Mouse (Mus musculus) megakaryocyte, adult 5-6 weeks (primary cell): ENCODE data around the gene Taf8. TPM values are rescaled to one million over a fixed set of nuclear protein-coding genes. Genes with fewer than 3 reads are reported as not detected.
A peak's percentile ranks its signal among the peaks of the same experiment; 100 is the strongest.

ENCODE experiments used
- ATAC-seq: 2 replicates; pipeline ENCODE4 v1.8.0; 2016; ENCODE audit warnings: mild to moderate bottlenecking, inconsistent platforms; ENCODE audit not compliant: poor library complexity, severe bottlenecking
- total RNA-seq, 2 experiments: library from RNA; stranded (forward) in 1 of 2; stranded (reverse) in 1 of 2; fragments of 153-499, 151-499 nt in 1 of 2; fragments of 221-1000, 200-1000 nt in 1 of 2; gene quantifications; 2 replicates each; pipeline versions ENCODE4 v1.2.3 to v1.2.4; 2015 to 2017

The Taf8 gene
- total RNA-seq, 2 experiments from 2014 or later = 19.3 to 57.5 TPM

DNA sequence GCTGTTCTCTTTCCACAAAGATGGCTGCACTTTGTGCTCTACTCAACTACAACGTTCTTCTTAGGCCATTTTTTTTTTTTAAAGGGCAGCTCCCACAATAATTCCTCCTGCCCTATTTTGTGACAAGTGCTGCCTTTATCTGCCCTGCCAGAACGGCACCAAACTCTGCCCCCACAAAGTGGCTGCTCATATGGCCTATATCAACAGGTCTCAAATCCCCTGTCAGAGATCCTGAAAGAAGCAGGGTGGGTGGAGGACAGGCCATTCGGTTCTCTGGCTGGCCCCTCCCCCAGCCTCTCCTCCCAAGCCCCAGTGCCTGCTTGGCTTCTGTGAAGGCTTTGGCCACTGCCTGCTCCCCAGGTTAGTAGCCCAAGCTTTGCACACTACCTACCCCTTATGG, 17.1 kb downstream of the Taf8 start:
- no peak for ATAC-seq

- ATAC-seq = no peak
Measured at GRCm38 (mm10) chr17:47484241-47484921, 17.7 kb downstream of the Taf8 start.

DNA sequence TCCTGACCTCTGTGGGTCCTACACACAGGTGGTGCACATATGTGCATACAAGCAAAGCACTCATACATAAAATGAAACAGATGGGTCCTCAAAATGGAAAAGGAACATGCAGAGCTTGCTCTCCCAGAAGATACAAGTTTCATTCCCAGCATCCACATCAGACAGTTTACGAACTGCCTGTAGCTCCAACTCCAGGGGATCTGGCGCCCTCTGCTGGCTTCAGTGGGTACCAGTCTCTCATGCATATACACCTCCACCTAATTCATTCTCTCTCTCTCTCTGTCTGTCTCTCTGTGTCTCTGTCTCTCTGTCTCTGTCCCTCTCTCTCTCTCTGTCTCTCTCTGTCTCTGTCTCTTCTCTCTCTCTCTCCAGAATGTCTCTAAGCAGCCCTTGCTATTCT, 19.7 kb downstream of the Taf8 start:
- ATAC-seq = peak; percentile 66; the same call in 1 of the 2 replicates

DNA sequence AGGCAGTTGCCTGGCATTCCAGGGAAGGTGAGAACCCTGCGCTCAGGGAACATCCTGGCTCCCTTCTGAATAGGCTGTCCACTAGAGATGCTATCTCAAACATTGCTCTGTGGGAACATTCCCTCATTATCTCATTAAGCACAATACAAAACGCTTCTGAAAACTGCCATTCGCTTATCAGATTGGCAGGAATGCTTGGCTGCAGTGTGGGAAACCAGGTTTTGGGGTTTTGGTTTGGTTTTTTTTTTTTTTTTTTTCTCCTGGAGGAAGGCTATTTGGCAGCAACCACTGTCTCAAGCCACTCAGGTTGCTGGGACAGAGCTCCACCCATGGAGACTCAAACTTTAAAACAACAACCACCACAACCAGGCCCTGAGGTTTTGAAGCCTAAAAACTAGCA, 22.2 kb downstream of the Taf8 start:
- no peak for ATAC-seq

DNA sequence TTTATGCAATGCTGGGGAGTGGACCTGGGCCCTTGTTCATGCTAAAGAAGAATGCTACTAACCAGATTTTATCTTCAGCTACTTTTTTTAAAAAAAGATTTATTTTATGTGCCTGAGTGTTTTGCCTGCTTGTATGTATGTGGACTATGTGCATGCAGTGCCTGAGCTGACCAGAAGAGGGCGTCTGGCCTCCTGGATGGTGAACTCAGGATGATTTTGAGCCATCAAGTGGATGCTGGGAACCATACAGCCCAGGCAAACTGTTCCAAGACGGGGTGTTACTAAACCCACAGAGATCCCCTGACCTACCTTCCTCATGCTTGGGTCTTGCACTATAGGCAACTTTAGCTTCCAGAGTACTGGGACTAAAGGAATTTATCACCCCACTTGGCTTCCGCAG, 26.4 kb downstream of the Taf8 start:
- no peak for ATAC-seq

DNA sequence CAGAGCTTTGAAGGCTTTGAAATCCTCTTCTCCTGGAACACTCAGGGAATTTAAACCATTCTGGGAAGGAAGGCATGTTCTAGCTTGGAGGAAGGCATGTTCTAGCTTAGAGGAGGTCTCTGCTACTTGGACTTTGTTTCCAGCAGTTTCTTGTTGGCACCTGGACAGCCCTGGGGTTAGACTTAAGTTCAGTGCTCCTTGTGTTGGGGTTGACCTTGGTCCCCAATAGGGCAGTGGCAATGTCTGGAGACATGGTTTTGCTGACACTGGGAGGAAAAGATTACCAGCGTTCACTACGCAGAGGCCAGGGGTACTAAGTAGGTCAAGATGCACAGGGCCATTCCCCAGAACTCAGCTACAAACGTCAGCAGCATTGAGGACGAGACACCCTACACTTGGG, 26.9 kb downstream of the Taf8 start:
- no peak for ATAC-seq

DNA sequence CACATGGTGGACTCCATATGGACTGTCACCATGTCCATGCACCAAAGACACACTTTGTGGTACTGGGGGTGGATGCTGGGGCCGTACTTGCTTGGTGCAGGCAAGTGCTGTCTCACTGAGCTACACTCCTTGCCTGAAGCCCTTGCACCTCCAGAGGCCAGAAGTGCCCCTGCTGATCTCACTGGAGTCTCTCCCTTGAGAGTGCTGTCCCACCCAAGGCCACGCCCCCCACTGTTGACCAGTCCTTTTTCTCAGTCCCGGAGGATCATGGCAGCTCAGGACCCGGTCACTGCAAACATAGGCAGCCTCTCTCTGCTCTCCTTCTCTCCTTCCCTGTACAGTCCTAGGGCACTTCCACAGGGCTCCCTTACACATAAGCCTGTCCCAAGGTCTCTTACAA, 27.8 kb downstream of the Taf8 start:
- ATAC-seq = no peak

DNA sequence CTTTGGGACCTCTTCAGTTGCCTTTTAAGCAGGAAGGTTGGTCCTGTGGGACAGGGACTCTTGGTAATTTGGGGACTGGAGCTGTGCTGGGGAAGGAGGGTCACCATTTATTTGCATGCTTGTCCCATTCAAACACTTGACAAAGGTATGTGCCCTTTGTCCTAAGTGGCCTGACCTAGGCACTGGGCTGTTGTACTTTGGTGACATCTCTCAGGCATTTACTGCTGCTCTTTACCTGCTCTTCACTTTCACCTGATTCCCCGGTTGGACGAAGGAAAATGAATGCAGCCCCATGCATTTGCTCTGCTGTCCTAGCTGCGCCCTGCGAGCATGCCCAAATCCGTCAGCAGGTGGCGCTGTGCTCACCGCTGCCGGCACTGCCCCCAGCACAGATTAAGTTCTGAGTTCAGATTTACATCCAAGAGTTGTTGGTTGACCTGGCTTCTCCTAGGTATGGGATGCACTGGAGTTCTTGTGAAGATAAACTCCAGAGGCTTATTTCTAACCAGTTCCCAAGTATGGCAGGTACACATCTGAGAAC, 28.6 kb downstream of the Taf8 start:
- peak; percentile 86 for ATAC-seq

DNA sequence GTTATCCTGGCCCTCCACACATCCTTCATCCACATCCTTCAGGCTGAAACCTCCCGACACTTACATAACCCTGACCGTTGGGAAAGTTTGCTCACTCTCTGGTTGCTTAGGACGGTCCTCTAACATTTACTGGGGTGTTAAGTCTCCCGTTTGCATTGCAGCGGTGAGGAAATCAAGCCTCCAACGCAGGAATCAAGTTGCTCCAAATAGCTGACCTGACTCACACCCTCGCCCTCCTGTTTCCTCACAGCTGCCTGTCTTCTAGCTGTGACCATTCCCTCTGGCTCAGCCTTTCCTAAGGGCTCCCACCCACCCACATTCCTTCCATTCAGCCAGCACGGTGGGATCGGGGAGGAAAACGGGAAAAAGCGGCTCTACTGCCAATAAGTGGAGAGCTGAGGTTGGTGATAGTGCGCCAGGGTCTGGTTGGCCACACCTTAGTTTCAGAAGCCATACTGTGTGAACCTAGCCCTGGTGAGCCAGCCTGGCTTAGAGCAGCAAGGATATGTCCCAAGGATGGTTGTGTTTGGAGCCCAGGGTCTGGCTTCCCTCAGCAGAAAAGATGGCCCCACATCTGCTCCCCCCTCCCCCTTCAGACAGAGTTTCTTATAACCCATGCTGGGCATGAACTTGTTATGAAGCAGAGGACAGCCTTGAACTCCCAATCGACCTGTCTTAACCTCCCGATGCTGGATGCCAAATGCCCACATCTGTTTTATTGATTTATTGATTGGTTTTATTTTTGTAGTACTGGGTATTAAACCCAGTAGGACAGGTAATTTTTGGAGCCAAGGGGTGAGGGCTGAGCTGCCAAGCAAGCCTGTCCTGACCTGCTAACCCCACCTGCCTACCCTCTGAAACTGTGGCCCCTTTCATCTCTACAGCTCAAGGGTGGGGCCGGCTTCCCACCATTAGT, 29.4 kb downstream of the Taf8 start:
- no peak for ATAC-seq

- no peak for ATAC-seq
Measured at GRCm38 (mm10) chr17:47470686-47471085, 31.4 kb downstream of the Taf8 start.

- no peak for ATAC-seq
Measured at GRCm38 (mm10) chr17:47470121-47470520, 32.0 kb downstream of the Taf8 start.

GRCm38 (mm10) chr17:47469642-47470041, 32.5 kb downstream of the Taf8 start:
- ATAC-seq = no peak

- no peak for ATAC-seq
Measured at GRCm38 (mm10) chr17:47468466-47468865, 33.6 kb downstream of the Taf8 start.

DNA sequence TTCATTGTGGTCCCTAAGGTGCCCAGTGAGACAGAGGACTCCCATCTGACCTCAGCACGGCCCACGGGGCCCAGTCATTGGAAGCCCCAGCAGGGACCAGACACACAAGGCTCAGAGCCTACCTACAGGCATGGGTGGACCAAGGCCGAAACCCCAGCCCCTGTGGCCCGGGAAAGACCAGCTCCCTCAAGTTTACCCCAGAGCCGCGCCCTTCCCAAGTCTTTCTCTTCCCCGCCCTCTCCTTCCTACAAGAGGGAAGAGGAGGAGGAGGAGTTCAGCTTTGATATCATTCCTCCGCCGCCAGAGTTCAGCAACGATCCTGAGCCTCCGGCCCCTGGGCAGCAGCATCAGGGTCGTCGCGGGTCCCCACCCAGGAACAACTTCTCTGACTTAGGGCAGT, 34.0 kb downstream of the Taf8 start:
- no peak for ATAC-seq

- no peak for ATAC-seq
Measured at GRCm38 (mm10) chr17:47467659-47468058, 34.4 kb downstream of the Taf8 start.

DNA sequence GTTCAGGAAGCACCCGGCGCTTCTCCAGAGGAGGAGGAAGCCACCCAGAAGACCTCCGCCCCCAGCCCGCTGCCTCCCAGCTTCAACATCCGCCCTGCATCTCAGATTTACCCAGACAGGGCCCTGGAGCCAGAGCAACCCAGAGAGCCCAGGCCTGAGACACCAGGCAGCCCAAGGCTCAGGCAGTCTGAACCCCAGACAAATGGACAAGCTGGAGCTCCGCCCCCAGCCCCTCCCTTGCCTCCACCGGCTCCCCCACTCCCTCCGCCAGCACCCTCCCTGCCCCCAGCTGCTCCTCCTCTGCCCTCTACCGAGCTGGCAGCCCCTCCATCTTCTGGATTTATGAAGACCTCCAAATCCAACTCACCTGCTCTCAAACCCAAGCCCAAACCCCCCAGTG, 35.8 kb downstream of the Taf8 start:
- ATAC-seq = no peak

- no peak for ATAC-seq
Measured at GRCm38 (mm10) chr17:47465016-47465415, 37.1 kb downstream of the Taf8 start.

- ATAC-seq = no peak
Measured at GRCm38 (mm10) chr17:47464248-47464965, 37.7 kb downstream of the Taf8 start.

- ATAC-seq = no peak
Measured at GRCm38 (mm10) chr17:47462728-47463388, 39.2 kb downstream of the Taf8 start.

GRCm38 (mm10) chr17:47462209-47462608, 39.9 kb downstream of the Taf8 start:
- ATAC-seq = no peak

DNA sequence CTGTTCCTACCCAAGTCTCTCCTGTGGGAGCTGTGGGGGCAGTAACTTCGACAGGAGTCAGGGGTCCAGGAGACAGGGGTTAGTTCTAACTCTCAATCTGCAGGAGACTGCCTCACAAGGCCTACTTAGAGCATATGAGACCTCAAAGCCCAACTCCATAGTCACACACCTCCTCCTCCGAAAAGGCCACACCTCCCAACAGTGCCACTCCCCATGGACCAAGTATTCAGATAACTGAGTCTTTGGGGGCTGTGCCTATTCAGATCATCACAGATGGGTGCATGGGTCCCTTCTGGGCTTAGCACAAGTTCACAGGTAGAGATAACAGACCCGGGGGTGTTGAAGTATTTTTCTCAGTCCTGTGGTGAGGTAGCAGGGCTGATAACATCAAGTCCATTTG, 40.4 kb downstream of the Taf8 start:
- ATAC-seq = no peak
